8 mouse cellular contexts compared by ENCODE assay signal in genomic region chr9:22116086-22116485, GRCm38 (mm10). TPM values are rescaled to one million over a fixed set of nuclear protein-coding genes. Genes with fewer than 3 reads are reported as not detected.
A peak's percentile ranks its signal among the peaks of the same experiment; 100 is the strongest.
DNase-seq lines count a peak whose midpoint lies in the region; ATAC-seq and TF ChIP-seq lines count a peak whose summit lies in the region.

No protein-coding gene starts in this region.

- no peak for ATAC-seq in heart, embryonic 12.5 days (ENCODE audit: insufficient number of reproducible peaks, low FRiP score)
- ATAC-seq in intestine, embryonic 16.5 days: no peak

- TF ChIP-seq POLR2A in myocyte (IDR thresholded peaks at IDR 0.05; ENCODE audit: insufficient read length, low read depth): no peak

- 34% methylated on average over 15 of the region's 15 CpGs for WGBS in heart, embryonic 12.5 days
- 17% methylated on average over 15 of the region's 15 CpGs for WGBS in intestine, embryonic 16.5 days

- intact Hi-C loops in heart, postnatal 36 days (cut with DNase I): loop anchor here (2.0 kb wide), 1 partner anchor 31 kb away; the partner anchor contains the start of gene Ecsit

- peaks cover 14% of the 10 kb centered on the region for H3K79me2 ChIP-seq in myocyte (ENCODE audit: control insufficient read depth, insufficient read depth)

- peak overlapping the region; percentile 97 for H3K4me3 ChIP-seq in heart, embryonic 12.5 days
- peak overlapping the region; percentile 88 for H3K4me3 ChIP-seq in intestine, embryonic 16.5 days (ENCODE audit: low read length)
- H3K4me3 ChIP-seq in myocyte: peak overlapping the region; percentile 44

- peak overlapping the region; percentile 95 for H3K9ac ChIP-seq in heart, embryonic 12.5 days
- peak overlapping the region; percentile 94 for H3K9ac ChIP-seq in intestine, embryonic 16.5 days (ENCODE audit: low read depth, low read length)

- no peak for DNase-seq in heart, postnatal 36 days
- DNase-seq in 416B (ENCODE audit: low read depth): peak; percentile 34
- DNase-seq in cerebellum, postnatal 14 days: peak; percentile 39 to 61
- no peak for DNase-seq in frontal cortex, postnatal 36 days (ENCODE audit: low spot score in 2 of 2)
- DNase-seq in layer of hippocampus, postnatal 36 days: no peak

- no peaks in the 10 kb centered on the region for H3K27me3 ChIP-seq in heart, embryonic 12.5 days (replicated peaks)
- H3K27me3 ChIP-seq in intestine, embryonic 16.5 days (replicated peaks; ENCODE audit: control insufficient read depth, insufficient read depth, low read length): no peaks in the 10 kb centered on the region
- H3K27me3 ChIP-seq in myocyte (ENCODE audit: control insufficient read depth, insufficient read depth, insufficient read length): peaks cover 9% of the 10 kb centered on the region

- H3ac ChIP-seq in myocyte (ENCODE audit: control insufficient read depth, insufficient read length): peak overlapping the region; percentile 24

- peak overlapping the region; percentile 86 for H3K4me2 ChIP-seq in heart, embryonic 12.5 days
- H3K4me2 ChIP-seq in intestine, embryonic 16.5 days (ENCODE audit: low read depth, low read length): peak overlapping the region; percentile 84
- peak overlapping the region; percentile 70 for H3K4me2 ChIP-seq in myocyte (ENCODE audit: low read depth)

- H3K4me1 ChIP-seq in heart, embryonic 12.5 days (replicated peaks): peaks cover 16% of the 10 kb centered on the region
- H3K4me1 ChIP-seq in intestine, embryonic 16.5 days (ENCODE audit: control insufficient read depth, insufficient read depth, low read length): peaks cover 5% of the 10 kb centered on the region

- no peak overlapping the region for H3K27ac ChIP-seq in heart, embryonic 12.5 days (ENCODE audit: poor library complexity, severe bottlenecking)
- H3K27ac ChIP-seq in intestine, embryonic 16.5 days (ENCODE audit: low read length): no peak overlapping the region

- peaks cover 32% of the 10 kb centered on the region for H3K36me3 ChIP-seq in heart, embryonic 12.5 days
- peaks cover 19% of the 10 kb centered on the region for H3K36me3 ChIP-seq in intestine, embryonic 16.5 days (ENCODE audit: control insufficient read depth, insufficient read depth, low read length)
- H3K36me3 ChIP-seq in myocyte (ENCODE audit: control insufficient read depth, insufficient read depth): peaks cover 7% of the 10 kb centered on the region

- H3K9me3 ChIP-seq in heart, embryonic 12.5 days (replicated peaks): no peaks in the 10 kb centered on the region
- H3K9me3 ChIP-seq in intestine, embryonic 16.5 days (ENCODE audit: control insufficient read depth, low read length): no peaks in the 10 kb centered on the region

TF ChIP-seq in myocyte, 11 proteins besides CTCF, POLR2A, EP300 and RAD21:
- no peak for TF ChIP-seq CEBPB (IDR thresholded peaks at IDR 0.05; ENCODE audit: insufficient read depth, poor library complexity, severe bottlenecking)
- TF ChIP-seq E2F4 (IDR thresholded peaks at IDR 0.05; ENCODE audit: insufficient read depth): no peak

RNA-seq across cellular contexts. Expression of gene Elof1, which starts 0.9 kb away (rescaled TPM):
- polyA plus RNA-seq in heart, embryonic 12.5 days (2016; fragmentation: Nextera tagmentation; extraction: Ambion mirVana): 102 and 104 TPM in 2 replicates
- total RNA-seq in heart, postnatal 36 days (2021): 10 to 100 TPM; 37.1 to 37.8 TPM
- polyA plus RNA-seq in intestine, embryonic 16.5 days (2015; fragmentation: Nextera tagmentation; extraction: Ambion mirVana): 134 and 157 TPM in 2 replicates
- 95.3 TPM for polyA plus RNA-seq in myocyte (2012; fragmentation: generic; extraction: Trizol)
- 10 to 100 TPM; 53.5 to 57.9 TPM for total RNA-seq in layer of hippocampus, postnatal 36 days (2021)

RNA-seq across cellular contexts. Expression of gene Cnn1, which starts 17.1 kb away (rescaled TPM):
- 391 and 421 TPM in 2 replicates for polyA plus RNA-seq in heart, embryonic 12.5 days (2016; fragmentation: Nextera tagmentation; extraction: Ambion mirVana)
- total RNA-seq in heart, postnatal 36 days (2021): 1 to 10 TPM; 7.3 to 8.8 TPM
- 324 and 348 TPM in 2 replicates for polyA plus RNA-seq in intestine, embryonic 16.5 days (2015; fragmentation: Nextera tagmentation; extraction: Ambion mirVana)
- polyA plus RNA-seq in myocyte (2012; fragmentation: generic; extraction: Trizol): 7.1 TPM
- under 1 TPM; 0.55 to 0.61 TPM for total RNA-seq in layer of hippocampus, postnatal 36 days (2021)

RNA-seq across cellular contexts. Expression of gene Acp5, which starts 19.4 kb away (rescaled TPM):
- 28.9 and 31.6 TPM in 2 replicates for polyA plus RNA-seq in heart, embryonic 12.5 days (2016; fragmentation: Nextera tagmentation; extraction: Ambion mirVana)
- 1 to 10 TPM; 1.6 to 2.3 TPM for total RNA-seq in heart, postnatal 36 days (2021)
- polyA plus RNA-seq in intestine, embryonic 16.5 days (2015; fragmentation: Nextera tagmentation; extraction: Ambion mirVana): 78.2 and 87.5 TPM in 2 replicates
- polyA plus RNA-seq in myocyte (2012; fragmentation: generic; extraction: Trizol): 0.16 TPM
- total RNA-seq in layer of hippocampus, postnatal 36 days (2021): 1 to 10 TPM in 1 of 2 experiments, under 1 TPM in 1; 0.91 to 1.3 TPM

RNA-seq across cellular contexts. Expression of gene Ecsit, which starts 30.8 kb away (rescaled TPM):
- polyA plus RNA-seq in heart, embryonic 12.5 days (2016; fragmentation: Nextera tagmentation; extraction: Ambion mirVana): 49.3 and 51.4 TPM in 2 replicates
- total RNA-seq in heart, postnatal 36 days (2021): 100 to 1,000 TPM; 103 to 106 TPM
- polyA plus RNA-seq in intestine, embryonic 16.5 days (2015; fragmentation: Nextera tagmentation; extraction: Ambion mirVana): 50.8 and 54.2 TPM in 2 replicates
- polyA plus RNA-seq in myocyte (2012; fragmentation: generic; extraction: Trizol): 37.0 TPM
- total RNA-seq in layer of hippocampus, postnatal 36 days (2021): 10 to 100 TPM; 42.2 to 46.3 TPM

RNA-seq across cellular contexts. Expression of gene Pigyl, which starts 40.6 kb away (rescaled TPM):
- polyA plus RNA-seq in heart, embryonic 12.5 days (2016; fragmentation: Nextera tagmentation; extraction: Ambion mirVana): 43.8 and 45.2 TPM in 2 replicates
- total RNA-seq in heart, postnatal 36 days (2021): 10 to 100 TPM; 48.3 to 52.6 TPM
- polyA plus RNA-seq in intestine, embryonic 16.5 days (2015; fragmentation: Nextera tagmentation; extraction: Ambion mirVana): 93.1 and 94.5 TPM in 2 replicates
- 48.5 TPM for polyA plus RNA-seq in myocyte (2012; fragmentation: generic; extraction: Trizol)
- 10 to 100 TPM; 44.9 to 47.4 TPM for total RNA-seq in layer of hippocampus, postnatal 36 days (2021)

Comparison
In these comparisons a context has a peak if more than half of its experiments do, and no peak if none do; other contexts are left out.
1. H3K4me3 ChIP-seq: peak in every context shown above with its lines; median percentile 97 in heart, embryonic 12.5 days; 88 in intestine, embryonic 16.5 days; 44 in myocyte.
2. DNase-seq: peak in 416B (single experiment) and cerebellum, postnatal 14 days (2 of 2); none in heart, postnatal 36 days (0 of 2), frontal cortex, postnatal 36 days (0 of 2) and layer of hippocampus, postnatal 36 days (0 of 2).
3. RNA of gene Cnn1, which starts 17.1 kb away (polyA plus RNA-seq): 391 to 421 TPM in heart, embryonic 12.5 days and 324 to 348 TPM in intestine, embryonic 16.5 days; 7.1 TPM in myocyte (single experiment); every median in the first group is over 10 times any median in the second.
4. RNA of gene Acp5, which starts 19.4 kb away (polyA plus RNA-seq): 78.2 to 87.5 TPM in intestine, embryonic 16.5 days and 28.9 to 31.6 TPM in heart, embryonic 12.5 days; 0.16 TPM in myocyte (single experiment); every median in the first group is over 10 times any median in the second.
5. Peak in every context shown above with its lines, with median percentiles within 50 percentile points of each other: H3K4me2 ChIP-seq.